Mouse (Mus musculus): ENCODE results near the gene Ankrd16. TPM values are rescaled to one million over a fixed set of nuclear protein-coding genes. Genes with fewer than 3 reads are reported as not detected.

Ankrd16 gene
- 38.8 and 39.8 TPM in 2 replicates for polyA plus RNA-seq (2015; fragmentation: Nextera tagmentation; extraction: Ambion mirVana)

GRCm38 (mm10) chr2:11777091-11778068 is at the start of gene Ankrd16, which contains the start of gene Fbh1:
Gene Ankrd16 (plus strand): TSS chr2:11777876.
Gene Fbh1 (minus strand): TSS chr2:11777582.
- H3K4me2 ChIP-seq: peak within 1 kb of the TSS; percentile 77
- H3K36me3 ChIP-seq: peaks cover 22% of the 10 kb centered on the region
- ATAC-seq (ENCODE audit: low FRiP score): peak; percentile 96
- WGBS: under 1% methylated on average over 73 of the region's 73 CpGs
- no peaks in the 10 kb centered on the region for H3K9me3 ChIP-seq (replicated peaks)
- H3K27me3 ChIP-seq (replicated peaks): no peaks in the 10 kb centered on the region
- H3K9ac ChIP-seq (replicated peaks): peak within 1 kb of the TSS; percentile 94
- H3K4me1 ChIP-seq: peaks cover 54% of the 10 kb centered on the region
- peak within 1 kb of the TSS; percentile 98 for H3K27ac ChIP-seq (replicated peaks)
- H3K4me3 ChIP-seq (replicated peaks): peak within 1 kb of the TSS; percentile 86

- Histone ChIP-seq H3K9me3 (replicated peaks) (no peaks in the 10 kb centered on the region), H3K27ac (replicated peaks) (no peak overlapping the region), H3K4me3 (replicated peaks) (no peak overlapping the region), H3K36me3 (no peaks in the 10 kb centered on the region), H3K27me3 (replicated peaks) (no peaks in the 10 kb centered on the region), H3K4me1 (no peaks in the 10 kb centered on the region), H3K4me2 (no peak overlapping the region), H3K9ac (replicated peaks) (no peak overlapping the region)
- no peak for ATAC-seq (ENCODE audit: low FRiP score)
- WGBS: 68% methylated on average over 3 of the region's 3 CpGs
Measured at GRCm38 (mm10) chr2:11729091-11729490, 48.6 kb upstream of the Ankrd16 start.

- 68% methylated on average over 5 of the region's 5 CpGs for WGBS
- no peak for ATAC-seq (ENCODE audit: low FRiP score)
- H3K4me1 ChIP-seq: no peaks in the 10 kb centered on the region
Measured at GRCm38 (mm10) chr2:11732978-11733377, 44.7 kb upstream of the Ankrd16 start.

GRCm38 (mm10) chr2:11735853-11736252 is 41.8 kb upstream of the Ankrd16 start:
- 88% methylated on average over 6 of the region's 6 CpGs for WGBS
- no peak for ATAC-seq (ENCODE audit: low FRiP score)

More at GRCm38 (mm10) chr2:11732978-11733377, 44.7 kb upstream of the Ankrd16 start:
- no peaks in the 10 kb centered on the region for H3K27me3 ChIP-seq (replicated peaks)
- H3K9me3 ChIP-seq (replicated peaks): no peaks in the 10 kb centered on the region
- H3K4me3 ChIP-seq (replicated peaks): no peak overlapping the region
- no peak overlapping the region for H3K9ac ChIP-seq (replicated peaks)
- H3K27ac ChIP-seq (replicated peaks): no peak overlapping the region
- H3K4me2 ChIP-seq: no peak overlapping the region
- peaks cover 2% of the 10 kb centered on the region; the same call in 1 of the 2 replicates for H3K36me3 ChIP-seq

GRCm38 (mm10) chr2:11738794-11739193 is 38.9 kb upstream of the Ankrd16 start:
- Histone ChIP-seq H3K27ac (replicated peaks) (no peak overlapping the region), H3K36me3 (peaks cover 51% of the 10 kb centered on the region), H3K9ac (replicated peaks) (no peak overlapping the region), H3K9me3 (replicated peaks) (no peaks in the 10 kb centered on the region), H3K4me2 (no peak overlapping the region), H3K4me3 (replicated peaks) (no peak overlapping the region), H3K27me3 (replicated peaks) (no peaks in the 10 kb centered on the region), H3K4me1 (no peaks in the 10 kb centered on the region)
- ATAC-seq (ENCODE audit: low FRiP score): 0 out of 2 replicates have a peak, but pooled peaks have one; percentile 10
- 94% methylated on average over 3 of the region's 3 CpGs for WGBS

More at GRCm38 (mm10) chr2:11735853-11736252, 41.8 kb upstream of the Ankrd16 start:
- Histone ChIP-seq H3K4me3 (replicated peaks) (no peak overlapping the region), H3K36me3 (peaks cover 22% of the 10 kb centered on the region), H3K9ac (replicated peaks) (no peak overlapping the region), H3K9me3 (replicated peaks) (no peaks in the 10 kb centered on the region), H3K27ac (replicated peaks) (no peak overlapping the region), H3K4me1 (no peaks in the 10 kb centered on the region), H3K27me3 (replicated peaks) (no peaks in the 10 kb centered on the region), H3K4me2 (no peak overlapping the region)

GRCm38 (mm10) chr2:11739516-11740051 is 38.1 kb upstream of the Ankrd16 start:
- WGBS: 98% methylated on average over 4 of the region's 4 CpGs
- H3K36me3 ChIP-seq: peaks cover 56% of the 10 kb centered on the region

GRCm38 (mm10) chr2:11762541-11762940 is 15.1 kb upstream of the Ankrd16 start:
- Histone ChIP-seq H3K4me2 (no peak overlapping the region), H3K4me1 (no peaks in the 10 kb centered on the region), H3K27ac (replicated peaks) (no peak overlapping the region), H3K9ac (replicated peaks) (no peak overlapping the region), H3K9me3 (replicated peaks) (no peaks in the 10 kb centered on the region), H3K36me3 (peaks cover 96% of the 10 kb centered on the region), H3K27me3 (replicated peaks) (no peaks in the 10 kb centered on the region), H3K4me3 (replicated peaks) (no peak overlapping the region)
- no peak for ATAC-seq (ENCODE audit: low FRiP score)
- 92% methylated on average over 4 of the region's 4 CpGs for WGBS

More at GRCm38 (mm10) chr2:11739516-11740051, 38.1 kb upstream of the Ankrd16 start:
- Histone ChIP-seq H3K4me1 (no peaks in the 10 kb centered on the region), H3K9ac (replicated peaks) (no peak overlapping the region), H3K4me3 (replicated peaks) (no peak overlapping the region), H3K27me3 (replicated peaks) (no peaks in the 10 kb centered on the region), H3K27ac (replicated peaks) (no peak overlapping the region), H3K9me3 (replicated peaks) (no peaks in the 10 kb centered on the region), H3K4me2 (no peak overlapping the region)
- ATAC-seq (ENCODE audit: low FRiP score): no peak

- ATAC-seq (ENCODE audit: low FRiP score): peak; percentile 59; the same call in 1 of the 2 replicates
- no peaks in the 10 kb centered on the region for H3K27me3 ChIP-seq (replicated peaks)
- no peak overlapping the region for H3K4me3 ChIP-seq (replicated peaks)
- H3K27ac ChIP-seq (replicated peaks): no peak overlapping the region
- 78% methylated on average over 4 of the region's 4 CpGs for WGBS
- no peak overlapping the region for H3K9ac ChIP-seq (replicated peaks)
- H3K9me3 ChIP-seq (replicated peaks): no peaks in the 10 kb centered on the region
- H3K4me1 ChIP-seq: no peaks in the 10 kb centered on the region
- H3K4me2 ChIP-seq: no peak overlapping the region
- peaks cover 81% of the 10 kb centered on the region for H3K36me3 ChIP-seq
Measured at GRCm38 (mm10) chr2:11765694-11766093, 12.0 kb upstream of the Ankrd16 start.

GRCm38 (mm10) chr2:11766485-11767160 is 11.1 kb upstream of the Ankrd16 start:
- ATAC-seq (ENCODE audit: low FRiP score): no peak
- H3K9me3 ChIP-seq (replicated peaks): no peaks in the 10 kb centered on the region
- no peak overlapping the region for H3K4me3 ChIP-seq (replicated peaks)
- WGBS: 77% methylated on average over 5 of the region's 5 CpGs
- no peaks in the 10 kb centered on the region for H3K4me1 ChIP-seq
- no peak overlapping the region for H3K9ac ChIP-seq (replicated peaks)
- no peaks in the 10 kb centered on the region for H3K27me3 ChIP-seq (replicated peaks)
- no peak overlapping the region for H3K27ac ChIP-seq (replicated peaks)
- H3K4me2 ChIP-seq: no peak overlapping the region
- H3K36me3 ChIP-seq: peaks cover 71% of the 10 kb centered on the region

GRCm38 (mm10) chr2:11767161-11767545 is 10.5 kb upstream of the Ankrd16 start:
- H3K4me3 ChIP-seq (replicated peaks): no peak overlapping the region
- no peak overlapping the region for H3K9ac ChIP-seq (replicated peaks)
- WGBS: 86% methylated on average over 10 of the region's 10 CpGs
- no peak for ATAC-seq (ENCODE audit: low FRiP score)
- 0 out of 2 replicates have a peak, but pooled peaks cover under 1% of the 10 kb centered on the region for H3K4me1 ChIP-seq
- peaks cover 66% of the 10 kb centered on the region for H3K36me3 ChIP-seq
- H3K27ac ChIP-seq (replicated peaks): no peak overlapping the region
- H3K9me3 ChIP-seq (replicated peaks): no peaks in the 10 kb centered on the region
- no peak overlapping the region for H3K4me2 ChIP-seq
- H3K27me3 ChIP-seq (replicated peaks): no peaks in the 10 kb centered on the region

- H3K9me3 ChIP-seq (replicated peaks): no peaks in the 10 kb centered on the region
- no peak overlapping the region for H3K27ac ChIP-seq (replicated peaks)
- H3K4me1 ChIP-seq: peaks cover 32% of the 10 kb centered on the region
- H3K4me3 ChIP-seq (replicated peaks): no peak overlapping the region
- H3K9ac ChIP-seq (replicated peaks): no peak overlapping the region
- H3K36me3 ChIP-seq: peaks cover 23% of the 10 kb centered on the region
- H3K27me3 ChIP-seq (replicated peaks): no peaks in the 10 kb centered on the region
- no peak overlapping the region for H3K4me2 ChIP-seq
- WGBS: 87% methylated on average over 4 of the region's 4 CpGs
- ATAC-seq (ENCODE audit: low FRiP score): no peak
Measured at GRCm38 (mm10) chr2:11771701-11772100, 6.0 kb upstream of the Ankrd16 start.

Measured in neural tube, embryonic 15.5 days (tissue).